Mouse (Mus musculus) brown adipose tissue, adult 24 weeks (tissue): ENCODE data around the gene Atat1. TPM values are rescaled to one million over a fixed set of nuclear protein-coding genes. Genes with fewer than 3 reads are reported as not detected.

ENCODE experiments used
- H3K27ac ChIP-seq: fragments of 200-500 bp; replicated peaks from 2 replicates; pipeline ENCODE4 v1.5.1; 2012; ENCODE audit warnings: low read depth, mild to moderate bottlenecking, low read length
- H3K4me1 ChIP-seq: fragments of 200-500 bp; 2 replicates; pipeline ENCODE4 v1.6.1; 2012; ENCODE audit warnings: low read length, mixed read lengths; ENCODE audit not compliant: control insufficient read depth, insufficient read depth, insufficient read length
- H3K4me3 ChIP-seq: fragments of 200-500 bp; 2 replicates; pipeline ENCODE4 v1.5.1; 2012; ENCODE audit warnings: low read depth, mild to moderate bottlenecking, low read length, moderate library complexity; ENCODE audit not compliant: insufficient read depth
- polyA plus RNA-seq: library from polyadenylated mRNA; stranded (reverse); fragments of >200 nt; gene quantifications from 2 replicates; pipeline ENCODE4 v1.2.4, GENCODE M21; 2012; ENCODE audit not compliant: missing spikeins, insufficient read depth, insufficient read length

Atat1 gene
- polyA plus RNA-seq, 1 experiment: 42.2 TPM

DNA sequence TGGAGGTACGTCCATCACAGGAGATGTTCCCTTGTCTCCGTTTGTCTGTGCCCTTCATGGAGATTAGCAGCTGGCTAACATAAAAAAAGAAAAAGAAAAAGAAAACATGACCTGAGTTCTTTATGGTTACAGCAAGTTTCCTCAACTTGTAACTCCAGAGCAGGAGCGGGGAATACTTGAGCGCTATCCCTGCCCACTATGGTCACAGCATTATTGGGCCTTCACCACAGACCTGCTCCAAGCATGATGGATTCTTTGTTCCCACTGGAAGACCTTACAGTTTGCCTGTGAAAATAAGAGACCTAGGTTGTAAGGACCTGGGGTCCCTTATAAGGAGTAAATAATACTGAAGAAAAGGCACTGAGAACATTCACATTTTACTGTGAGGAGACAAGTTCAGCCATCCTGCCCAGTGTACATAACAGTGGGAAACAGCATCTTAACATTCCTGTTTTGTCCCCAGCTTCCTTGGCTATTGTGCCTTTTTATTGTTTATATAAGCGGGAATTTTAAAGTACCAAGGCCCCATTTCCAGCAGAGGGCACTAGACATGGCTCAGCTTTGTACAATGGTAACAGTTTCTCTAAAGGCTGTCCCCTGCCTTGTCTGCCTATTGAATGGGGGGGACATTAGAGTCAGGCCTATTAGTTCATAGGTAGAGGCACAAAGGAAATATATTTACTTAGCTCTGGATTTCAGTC lies 11.1 kb upstream of the Atat1 start:
- H3K27ac ChIP-seq: no peak overlapping the region
- H3K4me1 ChIP-seq: no peaks in the 10 kb centered on the region; the same call in 1 of the 2 replicates
- no peak overlapping the region for H3K4me3 ChIP-seq

DNA sequence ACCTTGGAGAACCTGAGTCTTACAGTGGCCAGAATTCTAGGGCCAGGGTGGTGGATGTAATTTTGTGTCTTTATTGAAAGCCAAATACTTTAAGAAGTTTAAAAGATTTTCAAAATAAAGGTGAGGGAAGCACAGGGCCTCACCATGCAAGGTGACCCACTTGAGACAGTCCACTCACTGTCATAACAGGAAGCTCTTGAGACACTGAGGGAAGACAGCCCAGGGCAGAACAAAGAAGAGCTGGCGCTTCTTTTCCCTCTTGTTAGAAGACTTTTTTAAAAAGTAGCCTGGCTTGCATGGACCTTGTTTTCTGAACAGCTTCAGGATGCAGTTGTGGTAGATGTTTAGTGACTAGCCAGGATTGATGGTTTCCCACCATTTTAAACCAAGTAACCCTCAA lies 10.5 kb upstream of the Atat1 start:
- Histone ChIP-seq H3K4me3 (no peak overlapping the region), H3K4me1 (no peaks in the 10 kb centered on the region; the same call in 1 of the 2 replicates), H3K27ac (0 out of 2 replicates have a peak overlapping the region, but pooled peaks have one; percentile 57)

DNA sequence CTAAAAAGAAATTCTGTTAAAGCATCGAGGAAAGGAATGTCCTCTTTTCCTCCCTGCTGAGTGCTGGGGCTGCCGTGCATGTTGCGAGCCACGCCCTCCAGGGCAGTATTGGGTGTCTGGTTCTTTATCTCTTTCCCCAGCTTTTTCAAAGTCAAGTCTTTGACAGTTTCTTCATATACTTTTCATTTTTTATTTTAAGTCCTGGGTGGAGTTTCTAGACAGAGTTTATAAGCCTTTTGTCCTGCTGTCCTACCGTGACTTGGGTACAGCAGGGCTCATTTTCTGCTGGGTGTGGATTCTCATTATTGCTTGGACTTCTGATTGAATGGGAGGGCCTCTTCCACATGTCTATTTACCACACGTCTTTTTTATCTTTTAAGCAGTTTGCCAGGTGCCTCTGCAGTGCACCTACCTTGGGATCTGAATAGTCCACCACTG lies 10.0 kb upstream of the Atat1 start:
- Histone ChIP-seq H3K27ac (peak overlapping the region; percentile 57), H3K4me3 (peak overlapping the region; percentile 33; the same call in 1 of the 2 replicates), H3K4me1 (no peaks in the 10 kb centered on the region; the same call in 1 of the 2 replicates)

DNA sequence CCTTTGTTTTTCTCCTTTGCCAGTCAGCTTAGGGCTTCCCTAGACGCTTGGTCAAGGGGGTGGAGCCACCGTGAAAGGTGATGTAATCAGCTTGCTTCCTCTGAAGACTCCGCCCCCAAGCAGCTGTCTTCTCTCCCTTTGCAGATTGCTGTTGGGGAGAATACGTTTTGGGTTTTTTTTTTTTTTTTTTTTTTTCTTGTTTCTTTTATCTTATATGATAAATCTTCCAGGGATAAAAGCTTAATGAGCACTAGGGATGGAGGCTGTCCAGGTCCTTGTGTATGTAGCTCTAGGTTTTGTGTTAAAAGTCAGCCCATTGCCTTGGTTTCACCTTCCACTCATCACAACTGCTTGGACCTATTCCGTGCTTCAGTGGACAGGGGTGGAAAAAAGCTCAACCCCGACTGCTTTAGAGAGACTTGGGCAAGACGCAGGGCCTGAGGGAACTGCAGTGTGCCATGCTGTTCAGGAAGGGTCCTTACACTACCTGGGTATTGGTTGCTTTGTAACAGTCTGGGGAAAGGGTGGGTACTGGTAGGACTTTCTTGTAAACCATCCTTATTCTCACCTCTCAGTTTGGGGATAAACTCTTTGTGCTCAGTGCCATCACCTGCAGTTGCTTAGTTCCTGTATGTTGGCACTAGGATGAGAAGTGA lies 9.3 kb upstream of the Atat1 start:
- peak overlapping the region; percentile 57 for H3K27ac ChIP-seq
- no peaks in the 10 kb centered on the region; the same call in 1 of the 2 replicates for H3K4me1 ChIP-seq
- peak overlapping the region; percentile 89 for H3K4me3 ChIP-seq

DNA sequence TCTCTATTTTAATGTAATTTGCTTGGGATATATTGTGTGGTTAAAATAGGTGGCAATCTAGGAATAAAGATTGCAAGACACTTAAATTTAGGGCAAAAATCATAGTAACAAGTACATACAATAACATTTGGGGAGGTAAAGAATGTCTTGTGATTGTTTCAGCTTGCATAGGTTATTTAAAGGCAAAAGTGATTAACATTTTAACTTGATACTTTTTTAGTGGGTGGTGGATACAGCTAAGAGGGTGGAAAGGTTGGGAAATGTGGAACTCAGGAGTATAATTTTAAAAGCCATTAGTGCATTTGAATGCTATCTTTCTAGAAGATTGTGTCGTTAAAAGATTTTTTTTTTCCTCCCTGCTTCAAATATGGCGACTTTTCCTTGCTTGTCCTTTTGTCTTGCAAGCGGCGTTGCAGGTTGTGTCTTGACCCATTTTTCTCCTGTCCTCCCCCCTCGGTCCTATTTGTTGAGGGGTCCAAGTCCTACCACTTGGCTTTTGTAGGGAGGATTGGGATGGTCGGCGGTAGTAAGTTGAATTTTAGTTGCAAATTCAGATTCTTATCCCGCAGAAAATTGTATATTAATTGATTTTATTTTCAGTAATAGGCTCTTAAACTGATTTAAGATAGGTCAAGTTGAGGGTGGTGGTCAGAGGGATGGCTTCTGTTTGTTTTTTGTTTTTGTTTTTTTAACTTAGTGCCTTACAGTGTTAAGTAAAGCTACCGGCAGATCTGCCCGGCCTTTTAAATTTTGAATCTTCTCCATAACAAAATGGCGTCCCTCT lies 8.6 kb upstream of the Atat1 start:
- H3K4me3 ChIP-seq: peak overlapping the region; percentile 89
- no peaks in the 10 kb centered on the region; the same call in 1 of the 2 replicates for H3K4me1 ChIP-seq
- peak overlapping the region; percentile 98 for H3K27ac ChIP-seq

DNA sequence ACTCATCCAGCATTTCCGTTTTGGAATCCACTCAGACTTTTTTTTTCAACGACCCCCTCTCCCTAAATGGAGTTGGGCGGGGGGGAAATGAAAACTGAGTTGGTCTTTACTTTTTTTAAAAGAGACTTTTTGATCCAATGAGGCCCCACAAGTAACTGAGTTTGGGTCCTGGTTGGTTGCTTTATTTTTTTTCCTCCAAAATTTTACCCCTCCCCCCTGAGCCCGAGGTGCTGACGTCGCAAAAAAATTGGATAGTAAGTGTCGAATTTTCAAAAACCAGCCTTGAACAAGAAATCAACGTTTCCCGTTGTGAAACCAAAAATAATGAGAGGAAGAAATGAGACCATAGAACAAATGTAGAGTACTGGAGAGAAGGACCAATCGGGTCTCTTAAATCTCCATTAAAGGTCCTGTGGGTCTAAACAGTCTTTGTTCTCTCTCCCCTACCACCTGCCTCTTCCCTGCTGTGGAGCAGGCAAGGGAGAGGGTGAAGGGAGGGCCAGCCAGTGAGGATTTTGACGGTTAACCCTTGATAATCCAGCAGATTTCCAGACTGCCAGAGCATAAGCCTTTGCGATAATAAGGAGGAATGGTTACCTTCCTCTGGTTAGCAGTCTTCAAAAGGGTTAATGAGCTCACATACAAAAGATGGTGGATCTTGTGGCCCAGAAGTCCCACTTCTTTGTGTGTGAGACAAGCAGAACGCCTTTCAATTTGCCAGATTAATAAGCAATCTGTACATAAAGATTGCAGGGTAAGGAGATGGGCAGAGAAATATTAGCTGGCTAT lies 7.8 kb upstream of the Atat1 start:
- no peaks in the 10 kb centered on the region; the same call in 1 of the 2 replicates for H3K4me1 ChIP-seq
- peak overlapping the region; percentile 98 for H3K27ac ChIP-seq
- H3K4me3 ChIP-seq: peak overlapping the region; percentile 81

DNA sequence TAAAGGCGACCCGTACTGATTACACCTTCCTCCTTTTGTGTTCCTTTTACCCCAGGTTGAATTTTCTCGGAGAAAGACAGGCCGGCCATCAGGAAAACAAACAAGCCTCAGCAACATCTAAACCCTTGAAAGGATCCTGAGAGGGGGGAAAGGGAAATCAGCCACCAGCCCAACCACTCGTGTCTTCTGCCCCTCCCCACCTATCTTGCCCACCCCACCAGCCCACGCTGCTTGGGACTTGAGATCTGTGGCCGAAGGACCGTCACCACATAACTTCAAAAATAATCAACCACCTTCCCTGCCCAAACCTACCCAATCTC lies 7.2 kb upstream of the Atat1 start:
- peak overlapping the region; percentile 81 for H3K4me3 ChIP-seq
- peak overlapping the region; percentile 98 for H3K27ac ChIP-seq
- H3K4me1 ChIP-seq: no peaks in the 10 kb centered on the region; the same call in 1 of the 2 replicates

DNA sequence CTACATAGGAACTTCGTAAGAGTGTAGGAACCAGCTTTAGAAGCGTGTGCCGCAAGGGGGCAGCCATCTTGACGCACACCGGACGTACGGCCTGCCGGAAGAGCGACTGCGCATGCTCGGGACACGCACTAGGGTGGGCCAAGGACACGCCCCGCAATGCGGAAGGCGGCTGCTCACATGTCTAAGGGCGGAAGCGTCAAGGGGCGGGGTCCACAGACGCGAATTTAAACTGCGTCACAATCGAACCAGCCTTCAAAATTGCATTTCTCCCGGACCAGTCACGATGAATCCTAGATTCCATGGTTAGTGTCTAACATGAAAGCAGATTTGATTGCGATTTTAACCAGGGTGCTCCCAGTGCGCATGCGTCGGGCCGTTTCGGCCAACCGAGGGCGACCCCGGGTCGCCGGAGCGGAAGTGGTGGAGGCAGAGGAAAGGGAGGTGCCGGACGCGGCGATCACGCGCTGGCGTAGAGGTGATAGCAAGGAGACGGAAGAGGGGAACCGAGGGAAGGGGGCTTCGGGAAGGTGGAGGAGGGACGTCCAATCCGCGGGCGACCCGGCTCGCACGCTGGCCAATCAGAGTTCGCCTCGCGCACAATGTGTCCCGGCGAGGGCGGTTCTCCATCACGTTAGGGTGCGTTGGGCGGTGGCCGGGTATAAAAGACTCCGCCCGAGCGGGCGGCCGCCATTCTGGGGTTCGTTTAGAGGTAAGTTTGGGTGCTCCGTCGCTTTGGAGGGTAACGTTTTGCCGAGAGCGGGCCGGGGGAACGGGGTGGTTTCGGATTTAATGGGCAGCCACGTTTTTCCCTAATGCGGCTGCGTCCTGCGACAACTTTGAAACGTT lies 6.6 kb upstream of the Atat1 start, which contains the start of the genes Mrps18b and Ppp1r10:
Gene Mrps18b (minus strand): TSS at position 93 of the 846 bp plus-strand sequence.
Gene Ppp1r10 (plus strand): TSS at position 138 of the 846 bp plus-strand sequence.
- H3K4me3 ChIP-seq: peak within 1 kb of the TSS; percentile 81
- no peaks in the 10 kb centered on the region; the same call in 1 of the 2 replicates for H3K4me1 ChIP-seq
- peak within 1 kb of the TSS; percentile 98 for H3K27ac ChIP-seq

DNA sequence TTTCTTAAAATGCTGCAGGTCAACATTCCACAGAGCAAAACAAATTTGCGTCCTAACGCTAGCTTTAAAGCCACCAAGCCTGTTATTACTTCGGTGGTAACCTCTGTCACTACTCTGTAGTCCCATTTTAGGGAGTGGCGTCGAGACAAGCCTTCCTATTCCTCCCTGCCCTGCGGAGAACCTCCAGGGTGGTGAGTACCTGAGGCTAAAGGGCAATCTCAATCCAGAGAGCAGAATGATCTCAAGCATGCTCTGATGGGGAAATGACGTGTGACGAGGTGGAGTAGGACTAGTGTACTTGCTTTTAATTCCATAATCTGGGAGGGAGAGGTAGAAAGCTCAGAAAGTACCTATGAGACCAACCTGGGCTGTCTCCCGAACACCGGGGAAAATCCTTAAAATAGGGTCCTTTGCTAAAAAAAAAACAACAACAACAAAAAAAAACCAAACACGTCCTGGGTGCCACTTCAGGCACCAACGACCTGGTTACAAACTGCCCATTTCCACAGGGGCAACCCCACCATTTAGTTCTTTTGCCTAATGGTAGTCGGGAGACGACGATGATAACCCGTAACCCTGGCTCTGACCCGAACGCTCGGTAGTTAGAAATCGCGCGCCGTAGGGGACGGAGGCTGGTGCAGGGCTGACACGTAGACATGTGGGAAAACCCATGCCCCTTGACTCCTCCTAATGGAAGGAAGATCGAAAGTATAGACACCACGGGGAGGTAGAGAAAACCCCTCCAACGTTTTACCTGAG lies 5.8 kb upstream of the Atat1 start:
- peak overlapping the region; percentile 88 for H3K27ac ChIP-seq
- H3K4me3 ChIP-seq: peak overlapping the region; percentile 78
- H3K4me1 ChIP-seq: no peaks in the 10 kb centered on the region; the same call in 1 of the 2 replicates

DNA sequence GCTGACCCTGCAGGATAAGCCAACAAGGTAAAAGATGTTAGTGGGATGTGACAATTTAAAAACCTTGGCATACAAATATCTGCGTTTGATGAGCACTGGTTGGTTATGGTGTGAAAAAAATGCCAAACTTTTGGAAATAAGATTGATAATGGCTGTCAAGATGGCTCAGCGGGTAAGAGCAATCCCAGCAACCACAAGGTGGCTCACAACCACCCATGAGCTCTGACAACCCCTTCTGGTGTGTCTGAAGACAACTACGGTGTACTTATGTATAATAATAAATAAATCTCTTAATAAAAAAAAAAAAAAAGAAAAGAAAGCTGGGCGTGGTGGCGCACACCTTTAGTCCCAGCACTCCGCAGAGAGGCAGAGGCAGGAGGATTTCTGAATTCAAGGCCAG lies 5.1 kb upstream of the Atat1 start:
- Histone ChIP-seq H3K4me1 (no peaks in the 10 kb centered on the region; the same call in 1 of the 2 replicates), H3K27ac (no peak overlapping the region), H3K4me3 (no peak overlapping the region)

DNA sequence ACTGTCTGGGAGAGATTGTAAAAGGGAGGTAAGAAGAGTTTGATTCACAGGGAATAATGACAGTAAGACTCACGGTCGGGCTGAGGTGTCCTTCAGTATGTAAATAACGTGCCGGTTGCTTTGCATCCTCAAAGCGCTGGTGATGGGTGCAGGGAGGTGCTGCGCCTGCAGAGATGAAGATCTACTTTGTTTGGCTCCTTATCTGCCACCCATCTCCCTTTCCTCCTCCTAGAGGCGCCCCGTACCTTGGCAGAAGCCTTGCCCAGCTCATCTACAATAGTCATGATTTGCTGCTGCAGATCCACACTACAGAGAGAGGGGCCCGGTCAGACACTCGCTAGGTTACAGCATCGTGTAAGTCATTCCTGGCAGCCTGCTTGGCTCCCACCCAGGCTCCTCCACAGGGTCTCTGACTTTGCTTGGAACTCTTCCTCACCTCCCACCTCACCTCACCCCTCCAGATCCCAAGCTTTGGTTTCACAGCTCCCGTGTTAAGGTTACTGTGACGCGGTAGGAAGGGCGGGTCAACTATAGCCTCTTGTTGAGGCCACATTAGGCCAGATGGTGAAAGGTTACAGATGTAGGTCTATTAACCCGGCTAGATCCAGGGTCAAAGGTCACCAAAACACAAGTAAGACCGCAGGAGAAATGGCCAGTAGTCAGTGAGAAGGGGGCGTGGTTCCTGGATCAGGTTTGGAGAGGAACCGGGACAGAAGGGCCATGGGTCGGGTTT lies 523 bp downstream of the Atat1 start:
- Histone ChIP-seq H3K27ac (peak overlapping the region; percentile 58), H3K4me3 (peak overlapping the region; percentile 79), H3K4me1 (peaks cover 3% of the 10 kb centered on the region; the same call in 1 of the 2 replicates)

DNA sequence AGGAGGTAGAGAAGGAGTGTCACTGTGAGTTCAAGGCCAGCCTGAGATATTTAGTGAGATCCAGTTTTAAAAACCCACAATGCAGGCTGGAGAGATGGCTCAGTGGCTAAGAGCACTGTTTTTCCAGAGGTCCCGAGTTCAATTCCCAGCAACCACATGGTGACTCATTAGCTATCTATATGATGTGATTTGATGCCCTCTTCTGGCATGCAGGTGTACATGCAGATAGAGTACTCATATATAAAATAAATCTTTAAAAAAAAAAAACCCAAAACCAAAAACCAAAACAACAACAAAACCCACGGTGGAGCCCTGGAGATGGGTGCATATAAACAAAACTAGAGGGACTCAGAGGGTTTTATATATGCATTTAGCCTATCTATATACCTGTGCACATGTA lies 2.3 kb downstream of the Atat1 start:
- no peak overlapping the region for H3K4me3 ChIP-seq
- H3K27ac ChIP-seq: no peak overlapping the region
- peaks cover 3% of the 10 kb centered on the region; the same call in 1 of the 2 replicates for H3K4me1 ChIP-seq

DNA sequence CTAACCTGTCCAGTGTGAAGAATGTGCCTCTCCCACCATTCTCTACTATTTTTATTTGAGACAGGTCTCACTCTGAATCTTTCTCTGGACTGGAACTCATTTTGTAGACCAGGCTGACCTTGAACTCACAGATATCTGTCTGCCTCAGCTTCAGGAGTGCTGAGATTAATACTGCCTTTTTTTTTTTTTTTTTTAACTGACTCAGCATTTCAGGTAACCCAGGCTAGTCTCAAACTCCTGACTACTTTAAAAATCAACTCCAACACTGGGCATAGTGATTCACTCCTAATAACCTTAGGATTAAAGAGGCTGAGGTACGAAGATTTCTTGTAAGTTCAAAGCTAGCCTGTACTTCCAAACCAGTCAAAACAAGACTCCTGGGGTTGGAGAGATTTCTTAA lies 4.3 kb downstream of the Atat1 start:
- Histone ChIP-seq H3K4me1 (peaks cover 3% of the 10 kb centered on the region; the same call in 1 of the 2 replicates), H3K27ac (no peak overlapping the region), H3K4me3 (no peak overlapping the region)
